Mouse (Mus musculus) MEL (cell line): ENCODE measurements around the gene Lnx2. TPM values are rescaled to one million over a fixed set of nuclear protein-coding genes. Genes with fewer than 3 reads are reported as not detected.
A peak's percentile ranks its signal among the peaks of the same experiment; 100 is the strongest.

Source experiments
- DNase-seq: peaks from one replicate; pipeline ENCODE4 v3.0.0; 2011; ENCODE audit warnings: low read depth, low spot score
- H3K27ac ChIP-seq: 2 replicates; pipeline ENCODE4 v1.5.1; 2012; ENCODE audit warnings: low read depth, mild to moderate bottlenecking, control low read depth, low read length, moderate library complexity; ENCODE audit not compliant: control insufficient read depth
- H3K27me3 ChIP-seq, 2 experiments: fragments of 150-350 bp in 1 of 2; sonication (generic) in 1 of 2; 2 replicates each; pipeline ENCODE4 v1.6.1; 2012; ENCODE audit warnings: low read length in 2 of 2, mild to moderate bottlenecking in 2 of 2, improper control_type of control experiment in 1 of 2, moderate library complexity in 1 of 2; ENCODE audit not compliant: insufficient read depth in 2 of 2, control insufficient read depth in 1 of 2
- H3K36me3 ChIP-seq, 2 experiments: 2 replicates each; pipeline ENCODE4 v1.6.1; 2012 to 2014; ENCODE audit warnings: low read length in 2 of 2, improper control_type of control experiment in 1 of 2, inconsistent platforms in 1 of 2, mild to moderate bottlenecking in 1 of 2; ENCODE audit not compliant: insufficient read depth in 2 of 2, control insufficient read depth in 1 of 2
- H3K4me1 ChIP-seq, 2 experiments: fragments of 150-350 bp in 1 of 2; sonication (generic) in 1 of 2; 2 replicates each; pipeline ENCODE4 v1.6.1; 2012; ENCODE audit warnings: low read length in 2 of 2, improper control_type of control experiment in 1 of 2, mild to moderate bottlenecking in 1 of 2; ENCODE audit not compliant: insufficient read depth in 2 of 2, control insufficient read depth in 1 of 2
- H3K4me3 ChIP-seq, 2 experiments: fragments of 150-350 bp in 1 of 2; sonication (generic) in 1 of 2; 2 replicates each; pipeline ENCODE4 v1.5.1; 2012; ENCODE audit warnings: low read depth in 2 of 2, low read length in 2 of 2, mild to moderate bottlenecking in 2 of 2, moderate library complexity in 2 of 2, control low read depth in 1 of 2, improper control_type of control experiment in 1 of 2; ENCODE audit not compliant: control insufficient read depth in 1 of 2, insufficient read depth in 1 of 2
- H3K79me2 ChIP-seq: 2 replicates; pipeline ENCODE4 v1.6.1; 2012; ENCODE audit warnings: mild to moderate bottlenecking, low read length, moderate library complexity; ENCODE audit not compliant: control insufficient read depth, poor library complexity, insufficient read depth
- H3K9ac ChIP-seq: 2 replicates; pipeline ENCODE4 v1.6.1; 2012; ENCODE audit warnings: low read depth, mild to moderate bottlenecking, control low read depth, low read length, moderate library complexity; ENCODE audit not compliant: control insufficient read depth, poor library complexity, severe bottlenecking
- H3K9me3 ChIP-seq: fragments of 150-350 bp; sonication (generic); replicated peaks from 2 replicates; pipeline ENCODE4 v1.6.1; 2012; ENCODE audit warnings: mild to moderate bottlenecking, low read length, improper control_type of control experiment, moderate library complexity; ENCODE audit not compliant: insufficient read depth
- BHLHE40 ChIP-seq: IDR thresholded peaks from 2 replicates; pipeline ENCODE4 v1.6.1; 2012; ENCODE audit warnings: low read depth, mild to moderate bottlenecking, inconsistent platforms, low read length, improper control_type of control experiment, borderline replicate concordance
- E2F4 ChIP-seq: IDR thresholded peaks from 2 replicates; pipeline ENCODE4 v1.6.1; 2011; ENCODE audit warnings: low read depth, low read length, improper control_type of control experiment, borderline replicate concordance
- GABPA ChIP-seq: IDR thresholded peaks from 2 replicates; pipeline ENCODE4 v1.6.1; 2012; ENCODE audit warnings: low read depth, mild to moderate bottlenecking, inconsistent platforms, low read length, improper control_type of control experiment, moderate library complexity
- GATA1 ChIP-seq: IDR thresholded peaks from 2 replicates; pipeline ENCODE4 v1.6.1; 2011; ENCODE audit warnings: low read depth, low read length, improper control_type of control experiment
- HCFC1 ChIP-seq: IDR thresholded peaks from 2 replicates; pipeline ENCODE4 v1.6.1; 2012; ENCODE audit warnings: low read depth, mild to moderate bottlenecking, inconsistent platforms, low read length, improper control_type of control experiment, moderate library complexity
- JUND ChIP-seq: IDR thresholded peaks from 2 replicates; pipeline ENCODE4 v1.6.1; 2011; ENCODE audit warnings: low read depth, mild to moderate bottlenecking, improper control_type of control experiment, low read length
- KAT2A ChIP-seq: conservative IDR thresholded peaks from 2 replicates; pipeline ENCODE4 v1.6.1; 2012; ENCODE audit warnings: low read depth, low read length, improper control_type of control experiment, inconsistent platforms
- MAFK ChIP-seq: IDR thresholded peaks from 2 replicates; pipeline ENCODE4 v1.6.1; 2011; ENCODE audit warnings: low read depth, mild to moderate bottlenecking, low read length, improper control_type of control experiment, borderline replicate concordance
- MAX ChIP-seq: IDR thresholded peaks from 2 replicates; pipeline ENCODE4 v1.6.1; 2011; ENCODE audit warnings: low read length, improper control_type of control experiment
- MAZ ChIP-seq: IDR thresholded peaks from 2 replicates; pipeline ENCODE4 v1.6.1; 2012; ENCODE audit warnings: low read depth, mild to moderate bottlenecking, inconsistent platforms, low read length, improper control_type of control experiment
- MYB ChIP-seq: IDR thresholded peaks from 2 replicates; pipeline ENCODE4 v1.6.1; 2011; ENCODE audit warnings: mild to moderate bottlenecking, low read depth, low read length, improper control_type of control experiment
- NELFE ChIP-seq: IDR thresholded peaks from 2 replicates; pipeline ENCODE4 v1.6.1; 2011; ENCODE audit warnings: low read depth, low read length, improper control_type of control experiment
- POLR2AphosphoS5 ChIP-seq: IDR thresholded peaks from 2 replicates; pipeline ENCODE4 v1.6.1; 2012; ENCODE audit warnings: low read depth, borderline replicate concordance, mild to moderate bottlenecking, inconsistent platforms, low read length, moderate library complexity, mixed read lengths
- RAD21 ChIP-seq: IDR thresholded peaks from 2 replicates; pipeline ENCODE4 v1.6.1; 2011; ENCODE audit warnings: mild to moderate bottlenecking, low read depth, low read length, improper control_type of control experiment
- RCOR1 ChIP-seq: IDR thresholded peaks from 2 replicates; pipeline ENCODE4 v1.6.1; 2012; ENCODE audit warnings: low read depth, mild to moderate bottlenecking, inconsistent platforms, low read length, improper control_type of control experiment
- SIN3A ChIP-seq: IDR thresholded peaks from 2 replicates; pipeline ENCODE4 v1.6.1; 2012; ENCODE audit warnings: low read length, improper control_type of control experiment, inconsistent platforms
- TAL1 ChIP-seq: IDR thresholded peaks from 2 replicates; pipeline ENCODE4 v1.6.1; 2012; ENCODE audit warnings: mild to moderate bottlenecking, inconsistent platforms, low read length, moderate library complexity, mixed read lengths
- TCF12 ChIP-seq: IDR thresholded peaks from 2 replicates; pipeline ENCODE4 v1.6.1; 2014; ENCODE audit warnings: low read depth, mild to moderate bottlenecking, inconsistent platforms, low read length, improper control_type of control experiment, moderate library complexity
- UBTF ChIP-seq: IDR thresholded peaks from 2 replicates; pipeline ENCODE4 v1.6.1; 2012; ENCODE audit warnings: low read depth, mild to moderate bottlenecking, inconsistent platforms, low read length, improper control_type of control experiment, moderate library complexity, borderline replicate concordance; ENCODE audit not compliant: insufficient read depth
- USF1 ChIP-seq: IDR thresholded peaks from 2 replicates; pipeline ENCODE4 v1.6.1; 2014; ENCODE audit warnings: low read depth, mild to moderate bottlenecking, inconsistent platforms, low read length, improper control_type of control experiment, moderate library complexity
- ZC3H11A ChIP-seq: IDR thresholded peaks from 2 replicates; pipeline ENCODE4 v1.6.1; 2012; ENCODE audit warnings: low read depth, mild to moderate bottlenecking, inconsistent platforms, low read length, improper control_type of control experiment
- ZKSCAN1 ChIP-seq: IDR thresholded peaks from 2 replicates; pipeline ENCODE4 v1.6.1; 2012; ENCODE audit warnings: low read depth, mild to moderate bottlenecking, inconsistent platforms, low read length, improper control_type of control experiment, moderate library complexity
- ZMIZ1 ChIP-seq: IDR thresholded peaks from 2 replicates; pipeline ENCODE4 v1.6.1; 2012; ENCODE audit warnings: low read depth, mild to moderate bottlenecking, inconsistent platforms, low read length, improper control_type of control experiment, moderate library complexity
- ZNF384 ChIP-seq: IDR thresholded peaks from 2 replicates; pipeline ENCODE4 v1.6.1; 2012; ENCODE audit warnings: low read depth, mild to moderate bottlenecking, inconsistent platforms, low read length, improper control_type of control experiment
- polyA plus RNA-seq, 2 experiments: library from polyadenylated mRNA; stranded (reverse) in 1 of 2; unstranded in 1 of 2; fragments of >175 nt in 1 of 2; fragments of >200 nt in 1 of 2; gene quantifications; 2 replicates each; pipeline versions ENCODE4 v1.2.1 to v1.2.4; 2012; ENCODE audit warnings: low replicate concordance in 2 of 2, low read depth in 1 of 2; ENCODE audit not compliant: insufficient read length in 2 of 2, insufficient read depth in 1 of 2, missing spikeins in 1 of 2
- total RNA-seq: library from RNA; depleted of rRNA; stranded (reverse); fragments of 300-350 nt; gene quantifications from 2 replicates; pipeline ENCODE4 v1.2.3, GENCODE M21; 2012

Lnx2 gene
- total and polyA plus RNA-seq, 3 experiments = 22.0 to 26.1 TPM; not detected in 1

- H3K27ac ChIP-seq = no peak overlapping the region
- DNase-seq = no peak
- no peak for TF ChIP-seq TAL1
- no peak for TF ChIP-seq SIN3A
- TF ChIP-seq TCF12 = no peak
- no peak for TF ChIP-seq MAFK
- no peak for TF ChIP-seq HCFC1
- no peak for TF ChIP-seq GATA1
- no peak for TF ChIP-seq ZMIZ1
- no peak for TF ChIP-seq POLR2AphosphoS5
- TF ChIP-seq, all 39 proteins: peak for 0
- no peaks in the 10 kb centered on the region for H3K4me1 ChIP-seq
- H3K4me3 ChIP-seq = no peak overlapping the region
- no peaks in the 10 kb centered on the region for H3K27me3 ChIP-seq
- peaks cover 0 to 5% of the 10 kb centered on the region in 2 experiments; a peak in 2 of 4 replicates for H3K36me3 ChIP-seq
- H3K9me3 ChIP-seq = no peaks in the 10 kb centered on the region
- no peak overlapping the region for H3K9ac ChIP-seq
- H3K79me2 ChIP-seq = no peaks in the 10 kb centered on the region
Measured at GRCm38 (mm10) chr5:147023245-147023970, 53.0 kb downstream of the Lnx2 start.

- Histone ChIP-seq H3K9me3 (no peaks in the 10 kb centered on the region), H3K79me2 (no peaks in the 10 kb centered on the region), H3K9ac (no peak overlapping the region)
- no peak for TF ChIP-seq POLR2AphosphoS5
- no peak for TF ChIP-seq MAZ
- no peak for TF ChIP-seq NELFE
- TF ChIP-seq USF1 = peak; percentile 28; the same call in 1 of the 2 replicates
- TF ChIP-seq, all 39 proteins: peak for 1
- Histone ChIP-seq H3K27ac (no peak overlapping the region), H3K27me3 (no peaks in the 10 kb centered on the region), H3K4me1 (no peaks in the 10 kb centered on the region), H3K4me3 (no peak overlapping the region), H3K36me3 (peaks cover 0 to 5% of the 10 kb centered on the region in 2 experiments; a peak in 2 of 4 replicates)
- no peak for DNase-seq
Measured at GRCm38 (mm10) chr5:147021546-147022265, 54.7 kb downstream of the Lnx2 start.

- no peak overlapping the region for H3K4me3 ChIP-seq
- no peak for TF ChIP-seq ZC3H11A
- no peak for TF ChIP-seq ZKSCAN1
- TF ChIP-seq JUND = no peak
- no peak for TF ChIP-seq ZNF384
- TF ChIP-seq MYB = no peak
- no peak for TF ChIP-seq MAX
- no peak for TF ChIP-seq ZMIZ1
- no peak for TF ChIP-seq POLR2AphosphoS5
- TF ChIP-seq KAT2A = no peak
- TF ChIP-seq SIN3A = no peak
- no peak for TF ChIP-seq MAZ
- TF ChIP-seq UBTF = no peak
- TF ChIP-seq E2F4 = no peak
- no peak for TF ChIP-seq BHLHE40
- TF ChIP-seq RAD21 = no peak
- no peak for TF ChIP-seq USF1
- no peak for TF ChIP-seq RCOR1
- TF ChIP-seq GABPA = no peak
- TF ChIP-seq, all 39 proteins: peak for 0
- H3K27ac ChIP-seq = no peak overlapping the region
- H3K79me2 ChIP-seq = no peaks in the 10 kb centered on the region
- no peaks in the 10 kb centered on the region for H3K4me1 ChIP-seq
- H3K9ac ChIP-seq = no peak overlapping the region
- no peaks in the 10 kb centered on the region for H3K9me3 ChIP-seq
- peaks cover 0 to 3% of the 10 kb centered on the region in 2 experiments; a peak in 1 of 4 replicates for H3K36me3 ChIP-seq
- DNase-seq = no peak
- H3K27me3 ChIP-seq = no peaks in the 10 kb centered on the region
Measured at GRCm38 (mm10) chr5:147020579-147020978, 55.8 kb downstream of the Lnx2 start.
